Mouse (Mus musculus) mouse trophoblast stem cell (cell line): ENCODE data around the gene Farp1.
"Not testable (repeated sequence)": the region's sequence is repeated elsewhere in the genome, so short reads cannot be mapped to it uniquely, and the experiment has no call there.

Experiments
- in situ Hi-C, 2 experiments: fragments of 300-500 bp; cut with MseI, MboI; formaldehyde crosslinking; loops; 2 replicates in 1 of 2; 3 replicates in 1 of 2; pipeline ENCODE4 v1.15.1; 2025

Farp1 gene

GRCm38 (mm10) chr14:121034973-121035662, at the start of gene Farp1:
Gene Farp1 (plus strand): TSS chr14:121035200.
- in situ Hi-C loops, result no loop called here

GRCm38 (mm10) chr14:120989126-120989525, 45.9 kb upstream of the Farp1 start:
- in situ Hi-C loops, result no loop called here

GRCm38 (mm10) chr14:120997686-120998085, 37.3 kb upstream of the Farp1 start:
- in situ Hi-C loops, result no loop called here

GRCm38 (mm10) chr14:121000561-121001340, 34.2 kb upstream of the Farp1 start:
- in situ Hi-C loops, result no loop called here

- in situ Hi-C loops, result no loop called here
These were observed 29.4 kb upstream of the Farp1 start for GRCm38 (mm10) chr14:121005621-121006020.

- in situ Hi-C loops, result no loop called here
These were observed 29.0 kb upstream of the Farp1 start for GRCm38 (mm10) chr14:121006021-121006420.

GRCm38 (mm10) chr14:121015114-121015690, 19.8 kb upstream of the Farp1 start:
- in situ Hi-C loops, result no loop called here

- in situ Hi-C loops, result no loop called here
These were observed 12.6 kb upstream of the Farp1 start for GRCm38 (mm10) chr14:121022403-121022802.

GRCm38 (mm10) chr14:121025381-121025780, 9.6 kb upstream of the Farp1 start:
- in situ Hi-C loops, result no loop called here

- in situ Hi-C loops, result no loop called here
These were observed 3.6 kb upstream of the Farp1 start for GRCm38 (mm10) chr14:121031396-121031795.

- in situ Hi-C loops, result no loop called here
These were observed 475 bp upstream of the Farp1 start for GRCm38 (mm10) chr14:121034525-121034924.

- in situ Hi-C loops, result no loop called here
These were observed 868 bp downstream of the Farp1 start for GRCm38 (mm10) chr14:121035663-121036473.

GRCm38 (mm10) chr14:121036612-121037221, 1.7 kb downstream of the Farp1 start:
- in situ Hi-C loops, result no loop called here

GRCm38 (mm10) chr14:121037276-121037675, 2.3 kb downstream of the Farp1 start:
- in situ Hi-C loops, result no loop called here

- in situ Hi-C loops, result no loop called here
These were observed 3.7 kb downstream of the Farp1 start for GRCm38 (mm10) chr14:121038676-121039075.

- in situ Hi-C loops, result no loop called here
These were observed 9.1 kb downstream of the Farp1 start for GRCm38 (mm10) chr14:121044145-121044544.

GRCm38 (mm10) chr14:121046313-121046961, 11.4 kb downstream of the Farp1 start:
- in situ Hi-C loops, result no loop called here

GRCm38 (mm10) chr14:121047780-121048179, 12.8 kb downstream of the Farp1 start:
- in situ Hi-C loops, result no loop called here

GRCm38 (mm10) chr14:121051002-121051401, 16.0 kb downstream of the Farp1 start:
- in situ Hi-C loops, result not testable (repeated sequence)

- in situ Hi-C loops, result no loop called here
These were observed 18.1 kb downstream of the Farp1 start for GRCm38 (mm10) chr14:121053020-121053518.

- in situ Hi-C loops, result no loop called here
These were observed 19.1 kb downstream of the Farp1 start for GRCm38 (mm10) chr14:121054062-121054461.
